Mouse (Mus musculus) embryonic stem cell, embryonic (primary cell): Measurements from ENCODE around the gene Irgq.

Source experiments
- CTCF ChIA-PET, 4 experiments: fragments of 300-600 bp in 2 of 4; fragments of 350-600 bp in 2 of 4; sonication (Branson Sonifier 250); formaldehyde crosslinking; loops; one replicate each; lab custom pipeline; 2022; ENCODE audit warnings: inconsistent platforms in 2 of 4; lab: Charles Lee
- POLR2A ChIA-PET, 4 experiments: fragments of 300-600 bp in 2 of 4; fragments of 350-600 bp in 2 of 4; sonication (Branson Sonifier 250); formaldehyde crosslinking; loops; one replicate each; lab custom pipeline; 2022; ENCODE audit warnings: antibody characterized with exemption in 4 of 4, inconsistent platforms in 1 of 4; lab: Charles Lee

Irgq gene

DNA sequence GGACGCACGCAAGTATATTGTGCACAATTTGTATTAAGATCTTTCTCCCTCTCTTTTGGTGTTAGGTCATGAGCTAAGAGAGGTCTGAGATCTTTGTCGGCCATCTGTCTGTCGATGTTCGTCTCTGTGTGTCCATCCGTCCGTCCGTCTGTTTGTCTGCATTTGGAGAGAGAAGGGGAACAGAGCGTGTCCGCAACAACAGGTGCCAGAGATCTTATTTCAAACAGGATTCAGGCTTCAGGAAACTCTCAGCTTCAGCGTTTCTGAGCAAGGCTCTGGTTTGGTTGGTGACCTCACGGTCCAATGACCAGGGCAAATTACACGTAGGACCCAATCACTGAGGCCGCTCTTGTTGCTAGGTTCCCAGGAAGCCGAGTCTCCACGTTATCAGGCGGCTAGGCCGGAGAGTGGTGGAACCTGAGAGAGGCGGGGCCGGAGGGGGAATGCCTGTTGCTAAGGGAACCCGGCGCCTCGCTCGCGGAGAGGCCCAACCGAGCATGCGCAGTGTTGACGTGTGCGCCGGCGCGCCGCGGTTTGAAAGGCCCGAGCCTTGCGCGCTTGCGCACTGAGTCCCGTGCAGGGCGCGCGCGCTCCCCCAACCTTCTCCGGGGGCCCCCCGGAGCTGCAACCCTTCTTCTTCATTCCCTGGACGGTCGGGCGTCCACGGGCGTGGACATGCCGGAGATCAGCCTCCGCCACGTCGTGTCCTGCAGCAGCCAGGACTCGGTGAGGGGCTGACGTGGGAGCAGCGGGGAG, 16.3 kb downstream of the Irgq start:
- ChIA-PET POLR2A (interaction anchor here in 3 of 4 experiments (0.7 to 4.3 kb wide), 31 partner anchors 8 to 337 kb away, joined by 3 to 31 read pairs (median 4); partner anchors contain the start of genes Irgq (in 3 of the 3), Smg9 (in 2 of the 3), AC161166.1 (in 1 of the 3) and Cadm4 (in 1 of the 3)), CTCF (interaction anchor here (0.6 to 5.7 kb wide), 18 partner anchors 12 to 115 kb away, joined by 3 to 64 read pairs (median 3); partner anchors contain the start of gene Irgq (in 2 of the 4))

DNA sequence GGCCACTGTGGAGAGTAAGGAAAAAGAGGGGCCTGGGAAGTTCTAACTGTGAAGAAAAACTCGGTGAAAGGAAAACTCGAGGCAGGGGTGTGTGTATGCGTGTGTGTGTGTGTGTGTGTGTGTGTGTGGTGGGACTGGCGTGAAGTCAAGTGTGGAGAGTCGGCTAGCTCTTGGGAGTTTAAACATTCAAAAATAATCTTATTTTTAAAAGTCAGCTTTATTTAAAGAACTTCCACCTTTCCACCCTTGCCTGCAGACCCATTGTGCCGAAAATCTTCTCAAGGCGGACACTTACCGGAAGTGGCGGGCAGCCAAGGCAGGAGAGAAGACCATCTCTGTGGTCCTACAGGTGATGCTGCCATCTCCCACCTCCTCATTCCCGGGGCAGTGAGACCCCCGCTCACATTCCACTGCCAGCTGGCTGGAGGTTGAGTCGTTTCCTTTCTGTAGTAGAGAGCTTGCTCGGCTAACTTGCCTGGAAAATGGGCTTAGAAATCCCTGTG, 17.1 kb downstream of the Irgq start:
- CTCF ChIA-PET: interaction anchor here (0.6 to 5.7 kb wide), 6 partner anchors 14 to 183 kb away, joined by 3 to 64 read pairs (median 6); partner anchors contain the start of gene Irgq (in 1 of the 4)
- POLR2A ChIA-PET: interaction anchor here in 3 of 4 experiments (0.7 to 3.0 kb wide), 14 partner anchors 11 to 304 kb away, joined by 3 to 26 read pairs (median 4); partner anchors contain the start of genes Irgq (in 2 of the 3), Smg9 (in 1 of the 3) and Zfp428 (in 1 of the 3)

DNA sequence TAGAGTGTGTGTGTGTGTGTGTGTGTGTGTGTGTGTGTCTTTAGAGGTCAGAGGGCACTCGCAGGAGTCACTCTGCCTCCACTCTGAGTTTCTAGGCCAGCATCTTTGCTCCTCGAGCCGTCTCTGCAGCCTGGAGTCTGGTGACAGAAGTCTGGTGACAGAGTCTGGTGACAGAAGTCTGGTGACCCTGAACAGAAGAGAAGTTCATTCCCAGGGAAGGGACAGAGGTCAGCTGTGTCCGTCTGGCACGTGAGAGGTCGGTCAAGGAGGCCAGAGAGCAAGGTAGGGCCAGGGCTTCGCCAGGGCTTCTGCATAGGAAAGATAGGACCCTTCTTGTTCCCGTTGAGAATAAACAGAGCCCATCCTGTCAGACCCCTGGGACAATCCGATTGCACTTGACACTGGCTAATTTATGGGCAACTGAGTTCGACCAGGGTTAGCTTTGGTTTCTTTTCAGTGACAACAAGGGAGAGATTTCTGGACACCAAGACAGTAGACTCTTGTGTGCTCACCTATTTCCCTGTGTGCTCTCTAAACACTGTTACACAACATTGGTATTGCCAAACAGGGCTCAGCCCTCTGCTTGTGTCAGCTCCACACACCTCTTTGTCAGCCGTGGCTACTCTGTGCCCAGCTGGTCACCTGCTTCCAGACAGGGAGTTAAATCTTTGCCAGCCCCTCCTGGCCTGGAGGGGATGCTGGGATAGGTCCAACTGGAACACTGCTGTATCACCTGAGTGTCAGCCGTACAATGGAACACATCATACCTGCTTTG, 21.7 kb downstream of the Irgq start:
- ChIA-PET CTCF (interaction anchor here in 2 of 4 experiments (0.9 to 1.1 kb wide), 3 partner anchors 13 to 47 kb away, joined by 3 to 4 read pairs (median 3); no protein-coding TSS in a partner anchor), POLR2A (interaction anchor here in 2 of 4 experiments (0.6 to 2.2 kb wide), 6 partner anchors 11 to 236 kb away, joined by 3 to 9 read pairs (median 3); partner anchors contain the start of genes Irgc1 (in 1 of the 2) and Zfp94 (in 1 of the 2))

GRCm38 (mm10) chr7:24555786-24556185, 25.3 kb downstream of the Irgq start:
- ChIA-PET POLR2A (interaction anchor here in 3 of 4 experiments (0.5 to 1.7 kb wide), 18 partner anchors 8 to 107 kb away, joined by 3 to 10 read pairs (median 3); partner anchors contain the start of genes Irgq (in 2 of the 3) and Xrcc1 (in 1 of the 3)), CTCF (interaction anchor here (0.6 to 2.3 kb wide), 8 partner anchors 9 to 45 kb away, joined by 3 to 11 read pairs (median 4); no protein-coding TSS in a partner anchor)

DNA sequence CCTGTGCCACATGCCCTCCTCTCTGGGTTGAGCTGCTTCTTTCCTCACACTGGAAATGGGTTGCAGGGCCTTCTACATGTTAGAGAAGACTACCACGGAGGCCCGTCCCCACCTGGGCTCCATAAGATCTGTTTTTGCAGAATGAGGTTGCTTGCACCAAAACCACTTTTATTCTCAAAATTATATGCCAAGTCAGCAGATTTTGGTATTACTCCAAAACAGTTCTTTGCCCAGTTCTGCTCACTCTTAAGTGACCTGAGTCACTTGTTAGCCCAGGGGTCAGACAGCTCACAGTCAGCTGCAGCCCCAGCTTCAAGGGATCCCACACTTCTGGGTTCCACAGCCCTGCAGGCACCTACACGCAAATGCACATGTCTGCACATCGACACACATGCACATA, 31.0 kb downstream of the Irgq start:
- POLR2A ChIA-PET: interaction anchor here in 3 of 4 experiments (0.6 to 2.2 kb wide), 7 partner anchors 8 to 46 kb away, joined by 3 to 10 read pairs (median 4); partner anchors contain the start of gene Irgq (in 1 of the 3)

GRCm38 (mm10) chr7:24563191-24563836, 32.8 kb downstream of the Irgq start:
- ChIA-PET POLR2A (interaction anchor here in 3 of 4 experiments (0.6 to 2.0 kb wide), 8 partner anchors 8 to 57 kb away, joined by 3 to 7 read pairs (median 3); partner anchors contain the start of gene Zfp428 (in 1 of the 3)), CTCF (interaction anchor here in 2 of 4 experiments (0.8 to 3.3 kb wide), 13 partner anchors 9 to 90 kb away, joined by 3 to 26 read pairs (median 8); partner anchors contain the start of genes Pinlyp (in 1 of the 2) and Xrcc1 (in 1 of the 2))

More for the DNA sequence above, 31.0 kb downstream of the Irgq start:
- CTCF ChIA-PET: interaction anchor here in 3 of 4 experiments (0.6 to 1.6 kb wide), 8 partner anchors 11 to 154 kb away, joined by 3 to 5 read pairs (median 4); no protein-coding TSS in a partner anchor

DNA sequence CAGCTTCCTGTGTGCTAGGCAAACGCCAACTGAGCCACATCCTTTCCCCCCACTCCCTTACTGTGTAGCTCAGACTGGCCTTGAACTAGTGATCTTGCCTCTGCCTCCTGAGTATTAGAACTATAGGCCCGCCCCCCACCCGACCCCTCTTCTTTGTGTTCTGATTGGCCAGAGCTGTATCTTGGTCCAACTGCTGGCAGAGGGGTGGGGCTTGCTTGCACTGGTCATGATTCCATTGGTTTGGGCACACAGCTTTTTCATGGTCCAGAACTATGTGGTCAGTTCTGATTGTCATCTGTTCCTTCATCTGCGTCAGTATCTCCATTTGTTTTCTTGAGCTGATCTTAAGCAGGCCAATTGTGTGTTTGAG, 33.3 kb downstream of the Irgq start:
- ChIA-PET POLR2A (interaction anchor here in 3 of 4 experiments (0.6 to 2.0 kb wide), 13 partner anchors 8 to 91 kb away, joined by 3 to 8 read pairs (median 4); partner anchors contain the start of gene Zfp428 (in 1 of the 3)), CTCF (interaction anchor here (0.7 to 3.3 kb wide), 30 partner anchors 8 to 301 kb away, joined by 3 to 26 read pairs (median 7); partner anchors contain the start of genes Pinlyp (in 2 of the 4) and Xrcc1 (in 2 of the 4))

DNA sequence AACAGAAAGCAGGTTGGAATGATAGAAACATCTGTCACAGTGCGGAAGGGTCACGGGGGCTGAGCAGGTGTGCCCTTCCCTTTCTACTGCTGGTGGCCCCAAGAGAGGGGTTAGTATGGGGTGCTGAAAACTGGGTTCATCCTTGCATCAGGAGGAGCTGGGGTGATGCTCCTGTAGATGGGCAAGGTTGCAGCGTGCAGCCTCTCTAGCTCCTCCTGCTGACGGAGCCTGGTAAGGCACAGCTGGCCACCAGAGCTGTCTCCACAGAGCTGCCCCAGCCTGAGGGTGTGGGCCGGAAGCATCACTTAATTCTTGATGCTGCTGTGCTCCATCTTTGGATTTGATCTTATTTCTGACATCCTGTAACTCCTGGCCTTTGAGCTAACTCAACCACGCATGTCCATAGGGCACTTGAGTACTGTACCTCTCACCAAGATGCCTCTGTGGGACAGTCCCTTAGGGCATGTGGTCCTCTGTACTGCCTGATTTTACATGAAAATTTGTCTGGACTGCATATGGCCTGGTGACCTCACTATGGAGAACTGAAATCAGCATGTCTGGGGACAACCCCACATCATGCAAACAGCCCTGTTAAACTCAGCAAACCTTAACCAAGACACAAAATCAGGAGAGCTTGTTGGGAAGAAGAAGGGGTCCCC, 34.2 kb downstream of the Irgq start:
- ChIA-PET CTCF (interaction anchor here (0.5 to 3.3 kb wide), 63 partner anchors 8 to 1182 kb away, joined by 3 to 26 read pairs (median 4); partner anchors contain the start of genes Pinlyp (in 2 of the 4), Xrcc1 (in 2 of the 4) and Irgq (in 1 of the 4)), POLR2A (interaction anchor here (0.5 to 2.0 kb wide), 21 partner anchors 9 to 325 kb away, joined by 3 to 8 read pairs (median 4); partner anchors contain the start of genes Irgq (in 1 of the 4), Pinlyp (in 1 of the 4) and Xrcc1 (in 1 of the 4))

- CTCF ChIA-PET: interaction anchor here in 3 of 4 experiments (0.6 to 2.6 kb wide), 11 partner anchors 9 to 124 kb away, joined by 3 to 26 read pairs (median 8); no protein-coding TSS in a partner anchor
- POLR2A ChIA-PET: interaction anchor here in 3 of 4 experiments (0.6 to 1.9 kb wide), 6 partner anchors 15 to 324 kb away, joined by 3 to 8 read pairs (median 4); no protein-coding TSS in a partner anchor
These were observed 35.1 kb downstream of the Irgq start for GRCm38 (mm10) chr7:24565627-24566026.

- ChIA-PET POLR2A (interaction anchor here in 3 of 4 experiments (0.6 to 1.9 kb wide), 4 partner anchors 22 to 324 kb away, joined by 3 to 8 read pairs (median 4); no protein-coding TSS in a partner anchor), CTCF (interaction anchor here in 2 of 4 experiments (0.6 to 1.9 kb wide), 2 partner anchors 125 to 196 kb away, joined by 4 to 5 read pairs; no protein-coding TSS in a partner anchor)
These were observed 35.7 kb downstream of the Irgq start for GRCm38 (mm10) chr7:24566206-24566605.

- POLR2A ChIA-PET: interaction anchor here in 3 of 4 experiments (0.6 to 1.1 kb wide), 5 partner anchors 10 to 61 kb away, joined by 3 to 5 read pairs (median 3); partner anchors contain the start of gene Irgq (in 1 of the 3)
- CTCF ChIA-PET: interaction anchor here in 3 of 4 experiments (0.6 to 2.3 kb wide), 7 partner anchors 11 to 127 kb away, joined by 3 to 9 read pairs (median 3); no protein-coding TSS in a partner anchor
These were observed 38.0 kb downstream of the Irgq start for GRCm38 (mm10) chr7:24568512-24568911.

- CTCF ChIA-PET: interaction anchor here in 3 of 4 experiments (0.5 to 2.8 kb wide), 10 partner anchors 24 to 129 kb away, joined by 3 to 20 read pairs (median 6); no protein-coding TSS in a partner anchor
- POLR2A ChIA-PET: interaction anchor here in 3 of 4 experiments (0.6 to 3.3 kb wide), 11 partner anchors 9 to 95 kb away, joined by 3 to 10 read pairs (median 4); partner anchors contain the start of genes Zfp428 (in 3 of the 3) and Cadm4 (in 1 of the 3)
These were observed 40.6 kb downstream of the Irgq start for GRCm38 (mm10) chr7:24571071-24571470.

DNA sequence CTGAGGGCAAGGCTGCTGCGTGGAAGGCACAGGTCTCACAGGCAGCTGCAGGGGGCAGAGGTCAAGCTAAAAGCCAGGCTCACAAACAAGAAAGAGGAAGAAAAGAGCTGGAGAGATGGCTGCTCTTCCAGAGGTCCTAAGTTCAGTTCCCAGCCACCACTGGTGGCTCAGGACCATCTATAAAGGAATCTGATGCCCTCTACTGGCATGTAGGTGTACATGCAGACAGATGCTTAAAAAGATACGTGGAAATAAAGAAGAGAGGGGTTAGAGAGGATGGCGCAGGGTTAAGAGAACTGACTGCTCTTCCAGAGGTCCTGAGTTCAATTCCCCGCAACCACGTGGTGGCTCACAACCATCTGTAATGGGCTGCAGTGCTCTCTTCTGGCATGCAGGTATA, 42.0 kb downstream of the Irgq start:
- CTCF ChIA-PET: interaction anchor here in 3 of 4 experiments (0.6 to 2.8 kb wide), 17 partner anchors 8 to 130 kb away, joined by 3 to 13 read pairs (median 4); partner anchors contain the start of gene Xrcc1 (in 1 of the 3)
- POLR2A ChIA-PET: interaction anchor here in 3 of 4 experiments (0.6 to 3.3 kb wide), 9 partner anchors 8 to 91 kb away, joined by 3 to 10 read pairs (median 4); partner anchors contain the start of genes Cadm4 (in 1 of the 3) and Xrcc1 (in 1 of the 3)

GRCm38 (mm10) chr7:24574224-24574796, 43.8 kb downstream of the Irgq start:
- CTCF ChIA-PET: interaction anchor here in 3 of 4 experiments (0.6 to 1.8 kb wide), 4 partner anchors 10 to 41 kb away, joined by 4 read pairs; no protein-coding TSS in a partner anchor
- POLR2A ChIA-PET: interaction anchor here in 3 of 4 experiments (0.7 to 1.9 kb wide), 4 partner anchors 10 to 279 kb away, joined by 4 to 9 read pairs (median 6); no protein-coding TSS in a partner anchor
